Mouse (Mus musculus) layer of hippocampus, adult 18-20 months (tissue): ENCODE results near the gene Clec16a. TPM values are rescaled to one million over a fixed set of nuclear protein-coding genes. Genes with fewer than 3 reads are reported as not detected.
A peak's percentile ranks its signal among the peaks of the same experiment; 100 is the strongest.

Source experiments
- DNase-seq, 2 experiments: peaks; one replicate each; pipeline ENCODE4 v3.0.0; 2022; ENCODE audit warnings: low spot score in 2 of 2
- total RNA-seq, 2 experiments: library from RNA; stranded (reverse); gene quantifications; 2 replicates each; pipeline ENCODE4 v1.2.3; 2021

Clec16a gene
- total RNA-seq, 2 experiments from 2014 or later: 93.0 to 95.7 TPM

- no peak for DNase-seq
These were observed 170.5 kb downstream of the Clec16a start for GRCm38 (mm10) chr16:10715632-10716031.

- DNase-seq: no peak
These were observed 171.6 kb downstream of the Clec16a start for GRCm38 (mm10) chr16:10716696-10717095.

- no peak for DNase-seq
These were observed 174.8 kb downstream of the Clec16a start for GRCm38 (mm10) chr16:10719971-10720370.

GRCm38 (mm10) chr16:10722882-10723544 is 177.9 kb downstream of the Clec16a start:
- DNase-seq: no peak

GRCm38 (mm10) chr16:10723816-10724647 is 178.9 kb downstream of the Clec16a start:
- DNase-seq: no peak

GRCm38 (mm10) chr16:10725156-10725555 is 180.0 kb downstream of the Clec16a start:
- DNase-seq: no peak

GRCm38 (mm10) chr16:10727630-10728029 is 182.5 kb downstream of the Clec16a start:
- no peak for DNase-seq

GRCm38 (mm10) chr16:10728886-10729285 is 183.7 kb downstream of the Clec16a start:
- DNase-seq: no peak

- no peak for DNase-seq
These were observed 185.8 kb downstream of the Clec16a start for GRCm38 (mm10) chr16:10730941-10731340.

GRCm38 (mm10) chr16:10731785-10732184 is 186.6 kb downstream of the Clec16a start:
- no peak for DNase-seq

- DNase-seq: no peak
These were observed 187.3 kb downstream of the Clec16a start for GRCm38 (mm10) chr16:10732421-10732820.

- no peak for DNase-seq
These were observed 190.6 kb downstream of the Clec16a start for GRCm38 (mm10) chr16:10735781-10736180.

GRCm38 (mm10) chr16:10736364-10736763 is 191.2 kb downstream of the Clec16a start:
- DNase-seq: no peak

- no peak for DNase-seq
These were observed 192.4 kb downstream of the Clec16a start for GRCm38 (mm10) chr16:10737571-10737970.

- DNase-seq: no peak
These were observed 193.7 kb downstream of the Clec16a start for GRCm38 (mm10) chr16:10738866-10739265.

GRCm38 (mm10) chr16:10739854-10740398 is 194.8 kb downstream of the Clec16a start:
- no peak for DNase-seq

GRCm38 (mm10) chr16:10741082-10741481 is 195.9 kb downstream of the Clec16a start:
- peak in 1 of 2 experiments; percentile 11 for DNase-seq

GRCm38 (mm10) chr16:10749226-10749625 is 204.1 kb downstream of the Clec16a start:
- DNase-seq: no peak

GRCm38 (mm10) chr16:10749824-10750223 is 204.7 kb downstream of the Clec16a start:
- DNase-seq: peak in 1 of 2 experiments; percentile 43

- DNase-seq: no peak
These were observed 209.6 kb downstream of the Clec16a start for GRCm38 (mm10) chr16:10754521-10755296.

GRCm38 (mm10) chr16:10756168-10756567 is 211.0 kb downstream of the Clec16a start:
- DNase-seq: no peak
